Mouse (Mus musculus) CD8-positive naive resting alpha-beta T cell, adult 2 months (primary cell): ENCODE measurements around the gene Sh2d4b.

Experiments used
- DNase-seq, 2 experiments: peaks; one replicate each; pipeline ENCODE4 v3.0.0; 2022; ENCODE audit warnings: low read depth in 2 of 2, low spot score in 2 of 2

The Sh2d4b gene

DNA sequence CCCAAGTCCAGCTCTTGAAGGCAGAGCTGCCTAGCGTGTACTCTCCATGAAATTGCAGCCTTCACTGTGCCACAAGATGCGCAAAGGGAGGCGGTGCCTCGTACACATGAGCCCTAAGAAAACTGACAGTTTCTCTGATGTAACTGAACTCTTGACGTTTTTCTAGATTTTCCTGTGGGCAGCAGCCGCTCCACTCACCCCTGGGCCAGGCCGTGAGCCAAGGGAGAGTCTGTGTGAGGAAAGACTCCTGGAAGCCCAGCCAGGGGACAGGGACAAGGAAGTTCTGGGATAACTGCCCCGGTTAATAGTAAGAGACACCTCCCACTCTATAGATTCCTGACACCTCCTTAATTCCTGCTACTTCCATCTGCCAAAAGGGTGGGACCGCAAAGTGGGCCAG lies 15.7 kb upstream of the Sh2d4b start:
- DNase-seq: no peak

DNA sequence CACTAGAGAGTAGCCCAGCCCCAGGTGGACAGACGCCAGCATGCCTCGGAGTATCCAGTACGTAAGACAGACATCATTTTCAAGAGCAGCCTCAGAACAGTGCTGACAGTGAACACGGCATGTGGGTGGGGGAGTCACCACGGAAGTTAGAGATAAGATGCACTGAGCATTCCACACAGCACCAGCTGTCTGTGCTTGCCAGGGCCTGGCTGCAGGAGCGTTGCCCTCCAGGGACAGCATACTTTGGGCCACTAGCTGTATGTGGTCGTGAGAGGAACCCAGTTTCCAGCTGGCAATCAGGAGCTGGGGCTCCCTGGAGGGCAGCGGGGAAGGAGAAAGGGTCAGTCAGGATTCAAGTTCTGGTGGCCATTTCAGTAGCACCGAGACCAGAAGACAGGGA lies 13.7 kb upstream of the Sh2d4b start:
- no peak for DNase-seq

DNA sequence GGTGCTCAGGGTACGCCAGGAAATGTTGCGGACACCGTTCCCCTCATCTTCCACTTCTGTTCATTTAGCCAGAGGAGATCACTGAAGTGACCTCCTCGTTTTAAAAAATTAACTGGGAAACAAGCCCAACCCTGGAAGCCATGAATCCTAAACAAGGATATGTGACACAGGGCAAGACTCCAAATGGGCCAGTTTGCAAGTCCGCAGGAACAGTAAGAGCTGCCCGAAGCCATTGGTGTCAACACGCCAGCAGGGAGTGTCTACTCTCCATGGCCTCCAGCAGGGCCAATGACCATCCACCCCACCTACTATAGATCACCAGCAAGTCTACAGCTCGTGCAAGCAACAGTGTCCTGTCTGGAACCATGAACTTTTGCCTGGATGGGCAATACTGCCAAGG lies 12.7 kb upstream of the Sh2d4b start:
- DNase-seq: no peak

DNA sequence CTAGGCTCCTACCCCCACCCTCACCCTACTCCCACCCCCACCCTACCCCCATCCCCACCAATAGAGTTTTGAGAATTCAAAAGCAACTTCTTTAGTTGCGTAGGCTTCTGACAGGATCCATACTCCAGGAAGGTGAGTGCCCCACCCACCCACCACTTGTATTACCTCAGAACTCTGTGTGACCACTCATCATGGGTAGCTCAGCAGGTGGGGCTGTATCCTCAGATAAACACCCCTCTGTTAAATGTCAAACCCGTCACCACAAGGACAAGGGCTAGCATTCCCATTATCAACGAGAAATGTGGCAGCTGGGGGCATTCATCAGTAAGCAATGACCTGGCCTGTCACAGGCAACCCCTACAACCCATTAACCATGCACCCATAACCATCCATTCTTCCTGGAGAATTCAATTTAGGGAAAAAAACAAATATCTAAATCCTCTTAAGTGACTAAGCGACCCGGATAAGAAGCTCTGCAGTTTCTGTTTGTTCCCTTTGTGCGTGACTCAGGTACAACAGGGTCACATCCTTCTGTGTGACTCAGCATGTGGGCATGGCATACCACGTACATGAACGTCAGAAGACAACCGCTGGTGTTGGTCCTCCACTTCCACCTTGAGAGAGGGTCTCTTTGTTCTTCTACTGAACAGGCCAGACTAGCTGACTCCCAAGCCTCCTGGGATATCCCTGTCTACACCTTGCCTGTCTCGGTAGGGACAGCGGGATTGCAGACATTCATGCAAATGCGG lies 9.4 kb upstream of the Sh2d4b start:
- DNase-seq: no peak

DNA sequence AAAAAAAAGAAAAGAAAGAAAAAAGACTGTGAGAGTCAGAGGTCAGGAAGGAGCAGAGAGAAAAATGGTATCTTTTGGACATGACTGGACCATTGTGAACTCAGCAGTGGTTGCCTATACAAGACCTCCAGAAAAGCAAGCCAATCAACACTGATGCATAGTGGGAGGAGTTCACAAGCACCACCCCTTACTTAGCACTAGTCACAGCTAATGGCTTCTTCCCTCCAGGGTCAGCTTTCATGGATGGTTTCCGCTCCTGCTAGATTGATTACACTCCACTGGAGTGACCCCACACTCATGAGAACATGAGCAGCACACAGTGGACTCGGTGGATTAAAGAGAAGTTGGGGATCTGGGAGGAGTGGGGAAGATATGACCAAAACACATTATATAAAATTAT lies 7.2 kb upstream of the Sh2d4b start:
- no peak for DNase-seq

DNA sequence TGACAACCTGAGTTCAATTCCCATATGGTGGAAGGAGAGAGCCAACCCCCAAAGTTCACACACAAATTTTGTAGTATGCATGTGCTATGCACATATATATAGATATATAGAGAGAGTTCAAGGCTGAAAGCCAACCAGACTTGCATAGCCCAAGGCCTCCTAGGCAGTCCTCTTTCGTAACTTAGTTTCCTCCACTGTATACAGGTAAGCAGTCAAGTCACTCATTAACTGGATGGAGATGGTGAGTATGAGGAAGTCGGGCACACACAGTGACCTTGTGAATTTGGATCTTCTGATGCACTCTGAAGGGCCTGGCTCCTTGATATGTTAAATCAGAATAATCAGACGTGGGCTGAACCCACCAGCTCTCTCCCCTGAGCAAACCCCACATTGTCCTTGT lies 4.8 kb upstream of the Sh2d4b start:
- no peak for DNase-seq

DNA sequence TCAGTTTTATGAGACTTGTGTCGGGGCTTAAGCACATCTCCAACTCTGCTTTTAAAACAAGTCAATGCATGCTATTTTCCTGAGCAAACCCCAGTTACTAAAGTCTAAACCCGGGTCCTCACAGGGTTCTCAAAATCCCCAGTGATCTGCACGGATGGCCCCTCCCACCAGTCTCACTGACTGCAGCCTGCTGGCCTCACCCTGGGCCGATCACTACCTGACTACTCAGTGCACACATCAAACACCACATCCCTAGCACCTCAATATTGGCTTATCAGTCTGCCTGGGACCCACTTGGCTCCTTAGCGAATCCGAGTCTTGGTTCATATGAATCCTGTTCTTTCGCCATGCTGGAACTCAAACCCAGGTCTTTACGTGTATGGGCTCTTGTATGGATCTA lies 2.6 kb upstream of the Sh2d4b start:
- DNase-seq: no peak

DNA sequence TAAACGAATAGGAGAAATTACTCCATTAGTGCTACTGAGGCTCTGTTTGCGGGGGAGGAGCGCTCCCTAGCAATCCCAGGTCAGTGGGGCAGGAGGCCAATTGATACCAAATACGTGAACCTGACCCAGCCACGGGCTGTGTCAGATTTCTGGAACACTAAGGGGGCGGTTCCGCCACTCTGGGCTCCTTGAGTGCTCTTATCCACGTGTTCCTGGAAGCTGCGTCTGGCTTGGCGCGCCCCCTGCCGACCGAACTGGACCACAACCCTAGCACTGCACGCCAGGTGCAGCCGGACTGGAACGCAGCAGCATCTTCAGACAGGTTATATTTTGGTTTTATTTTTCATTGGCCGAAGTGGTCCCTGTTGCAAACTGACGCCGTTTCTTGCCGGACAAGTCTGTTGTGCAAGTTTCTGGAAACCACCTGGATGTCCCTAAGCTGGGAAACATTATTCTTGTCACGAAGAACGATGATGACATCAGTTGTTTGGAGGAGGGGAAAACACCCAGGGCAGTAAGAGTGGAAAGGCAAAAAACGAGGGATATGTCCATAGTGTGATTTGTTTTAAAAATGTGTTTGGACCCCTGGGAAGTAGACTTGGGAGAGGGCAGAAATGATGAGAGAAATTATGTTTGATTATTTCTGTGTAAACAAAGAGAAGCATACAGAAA lies 1.6 kb upstream of the Sh2d4b start:
- DNase-seq: peak; percentile 53 to 55

DNA sequence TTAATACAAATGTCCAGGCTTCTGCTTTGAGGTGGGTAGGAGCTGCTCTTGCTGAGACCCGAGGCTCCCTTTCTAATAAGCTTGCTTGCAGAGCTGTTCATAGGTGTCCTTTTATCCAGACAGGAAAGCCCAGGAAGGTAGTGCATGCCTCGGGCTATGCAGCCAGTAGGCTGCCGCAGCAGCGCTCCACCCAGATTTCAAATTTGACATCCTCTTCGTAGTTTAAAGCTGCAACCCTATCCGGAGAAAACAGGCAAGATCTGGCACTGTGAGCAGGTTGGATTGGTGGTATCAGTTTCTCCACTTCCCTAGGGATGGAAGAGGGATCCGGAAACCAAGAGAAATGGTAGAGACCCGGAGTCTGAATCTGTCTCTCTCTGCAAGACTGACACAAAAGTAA lies 818 bp upstream of the Sh2d4b start:
- DNase-seq: no peak

DNA sequence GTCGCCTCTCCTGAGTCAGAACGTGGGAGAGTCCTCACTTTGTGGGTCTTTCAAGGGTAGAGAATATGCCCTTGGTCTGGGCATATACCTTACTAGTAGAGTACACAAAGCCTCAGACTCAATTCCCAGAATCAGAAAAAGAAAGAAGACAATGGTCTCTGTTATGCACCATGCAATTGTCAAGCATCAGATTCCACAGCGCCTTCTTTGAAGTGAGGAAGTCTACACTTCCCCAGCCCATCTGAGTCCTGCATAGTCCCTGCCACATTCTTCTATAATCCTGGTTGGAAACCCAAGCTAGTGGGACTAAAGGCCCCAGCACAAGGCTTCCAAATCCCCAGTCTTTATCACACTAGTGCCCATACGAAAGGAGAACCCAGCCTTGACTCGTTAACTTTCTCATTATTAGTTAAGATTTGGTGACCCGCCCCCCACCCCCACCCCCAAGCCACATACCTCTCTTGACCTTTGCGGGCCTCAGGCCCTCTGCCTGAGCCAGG lies 690 bp downstream of the Sh2d4b start:
- DNase-seq: no peak

DNA sequence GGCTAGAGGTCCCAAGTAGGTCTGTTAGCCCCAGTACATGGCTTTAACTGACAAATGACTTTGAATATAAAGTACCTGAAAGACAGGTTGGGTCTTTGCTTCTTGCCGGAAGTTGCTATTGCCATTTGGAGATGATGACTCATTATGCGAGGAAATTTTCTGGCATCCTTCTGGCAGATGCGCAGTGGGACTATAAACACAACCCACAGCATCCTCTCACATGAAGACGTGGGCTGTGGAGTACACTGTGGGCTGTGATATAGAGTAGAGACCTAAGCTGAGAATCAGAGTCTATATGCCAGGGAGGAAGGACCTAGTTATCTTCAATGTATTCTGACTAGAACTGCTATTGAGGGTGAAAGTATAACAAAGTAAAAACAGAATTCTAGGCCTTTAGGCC lies 1.6 kb downstream of the Sh2d4b start:
- no peak for DNase-seq

DNA sequence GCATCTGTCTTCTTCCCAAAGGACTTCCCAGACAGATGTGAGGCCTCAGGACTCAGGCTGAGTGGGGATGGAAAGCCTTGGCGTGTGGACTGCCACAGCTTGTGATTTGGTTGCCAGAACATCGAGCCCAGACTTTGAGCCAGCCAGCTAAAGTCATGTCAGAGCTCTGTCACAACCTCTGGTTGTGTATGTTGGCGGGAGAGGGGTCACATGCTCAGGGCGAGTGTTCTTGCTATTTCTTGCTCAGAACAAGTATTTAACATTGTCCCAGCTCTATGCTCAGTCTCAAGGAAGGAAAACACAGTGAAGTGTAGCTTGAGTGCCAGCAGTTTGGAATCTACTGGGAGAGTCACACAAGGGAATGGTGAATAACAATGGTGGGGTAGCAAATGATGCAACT lies 3.4 kb downstream of the Sh2d4b start:
- no peak for DNase-seq

DNA sequence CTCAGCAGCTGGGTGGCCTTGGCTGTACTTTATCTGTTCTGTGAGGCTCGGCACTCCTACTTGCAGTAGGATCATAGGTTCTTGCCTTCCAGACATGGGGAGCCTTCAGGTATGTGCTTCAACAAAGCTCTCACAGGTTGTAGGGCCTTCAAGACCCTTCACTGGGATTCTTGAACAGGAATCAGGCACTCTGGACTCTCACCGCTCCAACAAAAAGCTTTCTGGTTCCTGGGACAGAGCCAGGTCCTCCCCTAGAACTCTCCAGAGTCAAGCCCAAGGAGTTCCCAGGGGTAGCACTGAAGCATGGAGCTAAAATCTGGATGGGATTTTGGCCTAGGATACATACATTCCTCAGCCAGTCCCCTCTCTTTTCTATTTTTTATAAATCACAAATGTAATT lies 3.9 kb downstream of the Sh2d4b start:
- DNase-seq: no peak

DNA sequence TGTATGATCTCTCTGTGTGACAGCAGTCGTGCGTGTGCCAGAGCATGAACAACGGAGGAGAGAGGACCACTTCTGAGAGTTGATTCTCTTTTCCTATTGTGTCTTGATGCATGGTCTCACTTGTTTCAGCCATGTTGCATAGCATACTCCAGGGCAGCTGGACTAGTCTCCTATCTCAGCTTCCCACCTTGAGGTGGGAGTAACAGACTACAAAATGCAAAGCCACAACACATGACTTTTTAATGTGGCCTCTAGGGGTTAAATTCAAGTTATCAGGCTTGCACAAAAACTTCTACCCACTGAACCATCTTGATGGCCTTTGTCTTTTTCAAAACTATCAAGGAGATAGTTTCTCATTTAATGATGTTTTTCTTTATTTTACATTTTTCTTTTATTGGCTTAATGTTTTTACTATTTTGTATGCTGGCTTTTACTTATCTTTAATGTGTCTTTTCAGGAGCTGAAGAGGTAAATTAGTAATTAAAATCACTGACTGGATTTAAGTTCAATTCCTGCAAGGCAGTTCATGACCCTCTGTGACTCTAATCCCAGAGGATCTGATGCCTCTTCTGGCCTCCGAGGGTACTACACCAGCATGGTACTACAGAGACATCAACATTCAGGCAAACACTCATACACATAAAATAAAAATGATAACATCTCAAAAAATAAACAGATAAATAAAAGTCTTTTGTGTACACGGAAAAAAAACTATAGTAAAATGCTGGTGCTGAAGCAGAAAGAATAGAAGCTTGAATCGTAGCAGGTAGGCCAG lies 6.5 kb downstream of the Sh2d4b start:
- no peak for DNase-seq

DNA sequence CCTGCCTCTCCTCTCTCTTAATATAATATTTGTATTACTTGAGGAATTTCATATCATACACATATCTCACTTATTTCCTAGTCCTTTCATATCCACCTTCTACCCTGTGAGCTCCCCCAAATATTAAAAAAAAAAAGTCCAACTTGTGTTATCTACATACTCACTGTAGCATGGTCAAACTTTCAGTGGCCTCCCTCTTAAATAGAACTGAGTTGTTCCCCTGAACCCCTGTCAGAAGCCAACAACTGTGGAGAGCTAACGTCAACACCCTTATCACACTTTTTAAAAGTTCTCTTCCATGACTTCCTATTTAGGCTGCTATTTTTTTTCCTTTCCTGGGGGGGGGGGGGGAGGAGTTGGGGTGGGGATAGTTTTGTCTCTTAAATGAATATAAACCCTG lies 7.3 kb downstream of the Sh2d4b start:
- no peak for DNase-seq

DNA sequence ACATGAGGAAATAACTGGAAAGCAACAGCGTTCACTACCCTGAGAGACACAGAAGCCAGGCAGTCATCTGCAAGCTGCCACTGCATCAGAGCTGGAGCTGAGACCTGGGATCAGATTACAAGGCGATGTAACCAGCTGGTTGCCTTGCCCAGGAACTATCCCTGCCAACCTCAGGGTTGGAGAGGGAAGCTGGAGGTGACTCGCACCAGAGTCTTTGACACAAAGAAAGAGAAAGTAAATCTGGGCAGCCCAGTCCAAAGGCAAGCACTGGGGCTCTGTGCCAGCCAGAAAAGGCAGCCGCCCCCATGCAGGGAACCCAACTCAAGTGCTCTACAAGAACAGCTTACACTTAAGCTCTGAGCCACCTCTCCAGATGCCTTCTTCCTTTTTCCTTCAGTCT lies 7.8 kb downstream of the Sh2d4b start:
- DNase-seq: no peak

DNA sequence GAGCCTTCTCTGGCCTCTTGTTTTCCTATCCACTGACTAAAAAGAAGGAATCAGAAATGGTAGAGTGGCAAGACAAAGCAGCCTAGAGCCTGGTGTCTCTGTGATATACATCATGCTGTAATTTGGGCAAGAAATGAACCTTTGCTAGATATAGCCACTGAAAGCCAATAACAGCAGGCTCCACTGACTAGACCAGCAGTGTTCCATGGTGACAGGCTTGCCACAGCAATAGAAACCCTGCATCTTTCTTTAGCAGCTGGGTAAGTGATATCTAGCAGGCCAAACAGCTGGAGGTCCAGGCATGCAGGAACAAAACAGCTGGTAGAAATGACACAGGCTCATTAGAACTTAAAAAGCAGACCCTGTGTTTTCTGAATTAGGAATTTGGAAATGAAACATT lies 18.5 kb downstream of the Sh2d4b start:
- DNase-seq: no peak

DNA sequence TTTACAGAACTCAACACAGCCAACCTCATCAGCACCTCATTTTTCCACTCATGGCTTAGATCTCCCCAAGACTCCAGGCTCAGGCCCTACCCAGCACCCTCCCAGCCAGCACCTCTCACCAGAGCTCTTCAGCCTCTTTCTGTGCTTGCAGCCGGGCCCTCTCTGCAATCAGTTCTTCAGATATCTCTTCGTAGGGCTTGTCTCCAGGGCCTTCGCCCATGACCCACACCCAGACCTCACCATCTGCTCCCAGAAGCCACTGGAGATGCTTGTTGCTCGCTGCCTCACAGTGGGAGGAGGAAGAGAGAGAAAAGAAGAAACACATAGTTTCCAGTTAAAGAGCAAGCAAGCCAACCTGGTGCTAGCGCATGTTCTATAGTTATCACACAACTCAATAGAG lies 19.1 kb downstream of the Sh2d4b start:
- DNase-seq: no peak

DNA sequence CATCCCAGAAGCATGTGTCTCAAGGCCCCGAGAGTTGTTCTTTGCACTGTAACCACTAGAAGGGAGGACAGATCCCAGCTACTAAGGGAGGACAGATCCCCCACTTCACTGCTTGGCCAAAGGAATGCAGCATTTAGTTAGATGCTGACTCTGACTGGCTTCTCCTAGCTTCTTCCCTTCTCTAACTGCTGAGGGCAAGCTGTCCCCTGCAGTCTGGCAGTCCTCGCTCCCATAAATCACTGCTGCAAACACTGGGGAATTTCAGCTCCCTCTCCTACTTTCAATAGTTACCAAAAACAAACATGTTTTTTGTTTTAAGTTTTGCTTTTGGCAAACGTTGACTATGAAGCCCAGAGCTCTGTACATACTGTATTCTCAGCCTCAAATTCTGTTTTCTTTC lies 22.5 kb downstream of the Sh2d4b start:
- no peak for DNase-seq

DNA sequence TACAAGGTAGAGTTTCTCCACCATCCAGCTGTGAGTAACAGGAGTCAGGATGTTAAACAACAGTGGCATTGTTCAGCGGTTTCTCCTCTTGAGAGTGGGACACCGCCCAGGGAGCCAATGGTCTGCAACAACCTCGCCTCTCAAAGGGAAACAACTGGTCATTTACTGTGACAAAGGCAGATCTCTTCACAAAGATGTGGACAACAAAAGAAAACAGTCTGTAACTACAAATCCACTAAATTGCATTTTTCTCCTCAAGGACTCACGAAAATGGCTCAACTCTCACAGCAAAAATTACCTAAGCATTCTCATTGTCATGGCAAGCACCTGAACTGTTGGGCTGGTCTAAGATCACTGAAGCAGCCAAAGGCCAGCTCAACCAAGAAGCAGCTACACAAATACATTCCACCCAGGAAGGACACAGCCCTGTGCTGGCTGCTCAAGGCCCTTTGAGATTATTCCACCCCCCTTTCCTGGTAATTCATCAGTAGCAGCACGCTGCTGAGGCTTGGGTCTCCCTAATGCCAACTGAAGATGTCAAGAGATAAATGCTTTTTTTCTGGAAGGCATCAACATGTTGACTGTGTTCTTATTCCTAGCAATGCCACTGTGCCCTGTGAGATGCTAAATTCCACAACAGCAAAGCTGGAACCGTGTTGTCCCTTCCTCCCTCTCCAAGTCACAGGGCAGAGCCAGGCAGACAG lies 28.1 kb downstream of the Sh2d4b start:
- no peak for DNase-seq

DNA sequence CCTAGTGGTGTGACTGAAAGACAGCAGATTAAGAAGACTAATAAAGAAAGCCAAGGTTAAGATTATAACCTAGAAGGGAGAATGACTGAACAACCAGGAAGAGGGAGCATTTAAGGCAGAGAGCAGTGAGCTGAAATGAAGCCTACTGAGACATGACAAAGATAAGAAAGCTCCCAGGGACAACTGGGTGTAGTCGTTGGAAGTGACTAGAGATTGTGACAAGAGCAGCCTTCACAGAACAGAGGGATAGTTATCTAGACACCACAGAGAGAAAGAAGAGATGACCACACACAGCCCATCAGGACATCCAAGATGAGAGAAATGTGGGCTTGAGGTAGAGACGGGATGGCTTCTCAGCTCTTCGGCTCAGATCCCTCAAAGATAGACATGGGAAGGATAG lies 29.4 kb downstream of the Sh2d4b start:
- DNase-seq: no peak

DNA sequence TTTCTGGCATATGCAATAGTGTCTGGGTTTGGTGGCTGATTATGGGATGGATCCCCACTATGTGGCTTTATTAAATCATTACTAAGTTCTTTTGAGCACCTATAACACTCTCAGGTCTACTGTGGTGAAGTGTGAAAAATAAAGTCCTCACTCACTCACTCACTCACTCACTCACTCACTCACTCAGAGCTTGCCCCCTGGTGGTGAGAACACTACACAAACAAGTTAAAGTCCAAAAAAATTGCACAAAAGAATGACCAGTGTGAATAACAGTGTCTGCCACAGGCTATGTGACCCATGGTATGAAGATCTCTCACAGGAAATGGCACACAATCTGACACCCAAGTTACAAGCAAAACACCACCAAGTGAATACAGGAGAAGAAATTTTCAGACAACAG lies 30.0 kb downstream of the Sh2d4b start:
- no peak for DNase-seq
